Mouse (Mus musculus) left cerebral cortex, postnatal 36 days (tissue): ENCODE results near the gene Il2rb. TPM values are rescaled to one million over a fixed set of nuclear protein-coding genes. Genes with fewer than 3 reads are reported as not detected.

ENCODE experiments used
- DNase-seq, 2 experiments: peaks; one replicate each; pipeline ENCODE4 v3.0.0; 2021 to 2022; ENCODE audit warnings: low spot score in 2 of 2, mixed read lengths in 1 of 2
- intact Hi-C: fragments of 180-260 bp; cut with DNase I; formaldehyde crosslinking; loops from one replicate; pipeline ENCODE4 v1.15.1; 2025
- total RNA-seq, 2 experiments: library from RNA; stranded (reverse); gene quantifications; 2 replicates each; pipeline ENCODE4 v1.2.3; 2021

Il2rb gene
- total RNA-seq, 2 experiments from 2014 or later, result 0.16 to 0.20 TPM

DNA sequence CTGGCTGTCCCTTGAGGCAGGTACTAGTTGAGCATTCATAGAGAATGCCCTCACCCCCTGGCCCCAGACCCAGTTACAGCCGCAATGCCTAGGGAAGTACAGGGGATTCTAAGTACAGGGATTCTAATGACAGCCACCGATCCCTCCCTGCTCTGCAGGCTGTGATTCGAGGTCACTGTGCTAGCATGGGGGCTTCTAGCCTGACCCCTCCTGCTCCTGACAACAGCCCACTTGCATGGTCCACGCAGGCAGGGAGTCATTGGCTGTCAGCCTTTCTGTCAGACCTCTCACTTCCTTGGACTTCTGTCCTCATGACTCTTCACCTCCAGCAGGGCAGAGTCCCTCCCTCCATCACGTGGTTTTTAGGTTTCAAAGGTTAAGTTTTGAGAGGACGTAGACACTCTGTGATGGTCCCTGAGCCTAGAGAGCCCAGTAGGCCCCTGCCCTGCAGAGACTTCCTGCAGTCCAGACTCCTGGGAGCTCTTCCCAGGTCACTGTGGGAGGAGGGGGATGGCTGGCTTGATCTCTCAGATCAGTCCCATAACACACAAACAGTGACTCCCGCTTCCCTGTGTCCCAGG, 63.4 kb downstream of the Il2rb start:
- intact Hi-C loops, result loop anchor here (10.0 kb wide), 2 partner anchors 457 to 647 kb away; partner anchors contain the start of gene Eif3d

DNA sequence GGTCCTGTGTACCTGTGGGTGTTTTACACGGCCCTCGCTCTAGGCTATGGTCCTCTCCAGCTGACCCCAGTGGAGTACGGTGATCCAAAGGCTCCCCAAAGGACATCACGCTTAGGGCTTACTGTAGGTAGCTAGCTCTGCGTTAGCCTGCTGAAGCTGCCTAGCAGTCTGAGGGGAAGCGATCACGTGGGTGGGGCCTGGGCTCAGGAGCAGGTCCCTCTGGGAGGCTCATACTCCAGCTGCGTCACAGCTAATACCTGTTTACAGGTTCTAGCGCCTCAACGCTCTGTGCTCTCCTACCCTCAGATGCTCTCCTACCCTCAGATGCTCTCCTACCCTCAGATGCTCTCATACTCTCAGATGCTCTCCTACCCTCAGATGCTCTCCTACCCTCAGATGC, 64.2 kb downstream of the Il2rb start:
- DNase-seq, result no peak
- intact Hi-C loops, result loop anchor here (10.0 kb wide), 2 partner anchors 456 to 646 kb away; partner anchors contain the start of gene Eif3d

More for the DNA sequence above, 63.4 kb downstream of the Il2rb start:
- DNase-seq, result no peak

GRCm38 (mm10) chr15:78429871-78430622, 65.0 kb downstream of the Il2rb start:
- intact Hi-C loops, result loop anchor here (10.0 kb wide), 2 partner anchors 455 to 645 kb away; partner anchors contain the start of gene Eif3d
- no peak for DNase-seq

Other genes starting within 250 kb of the Il2rb start
- under 1 TPM; 0.39 to 0.59 TPM for gene Csf2rb2, start 189.6 kb downstream of the Il2rb start, total RNA-seq
- 1 to 10 TPM; 1.2 TPM for gene Csf2rb, start 169.5 kb downstream of the Il2rb start, total RNA-seq
- not detected for gene Tex33, start 99.4 kb downstream of the Il2rb start, total RNA-seq
- gene Tst, start 89.4 kb downstream of the Il2rb start, total RNA-seq, result 10 to 100 TPM; 28.1 to 36.3 TPM
- gene Mpst, start 88.9 kb downstream of the Il2rb start, total RNA-seq, result 10 to 100 TPM; 32.9 to 37.0 TPM
- 100 to 1,000 TPM; 349 TPM for gene Kctd17, start 66.7 kb downstream of the Il2rb start, total RNA-seq
- gene Tmprss6, start 26.6 kb downstream of the Il2rb start, total RNA-seq, result 1 to 10 TPM in 1 of 2 experiments, under 1 TPM in 1; 0.10 to 1.0 TPM
- 1 to 10 TPM; 2.0 to 2.5 TPM for gene C1qtnf6, start 36.1 kb upstream of the Il2rb start, total RNA-seq
- gene Sstr3, start 49.4 kb upstream of the Il2rb start, total RNA-seq, result 10 to 100 TPM; 21.3 to 22.4 TPM
- gene Rac2, start 77.5 kb upstream of the Il2rb start, total RNA-seq, result 1 to 10 TPM; 2.7 to 4.3 TPM
- gene Cyth4, start 101.8 kb upstream of the Il2rb start, total RNA-seq, result 10 to 100 TPM in 1 of 2 experiments, 1 to 10 TPM in 1; 8.7 to 11.9 TPM
- 100 to 1,000 TPM; 130 to 159 TPM for gene Elfn2, start 223.5 kb upstream of the Il2rb start, total RNA-seq